Mouse (Mus musculus): Measurements from ENCODE around the gene Grtp1.

- TF ChIP-seq CTCF (IDR thresholded peaks at IDR 0.05; ENCODE audit: low read depth, low read length) (no peak), POLR2A (IDR thresholded peaks at IDR 0.05; ENCODE audit: insufficient read depth, low read length) (no peak), EP300 (IDR thresholded peaks at IDR 0.05; ENCODE audit: insufficient read depth, low read depth, low read length) (no peak)
These were observed 2.9 kb downstream of the Grtp1 start for GRCm38 (mm10) chr8:13197493-13197892.

Measured in ES-Bruce4 (cell line).